Mouse (Mus musculus) c-Kit-positive CD71-negative TER-119-negative erythroid progenitor cells, embryonic 14.5 days (primary cell): ENCODE results near the gene Myh9.
"Not testable (repeated sequence)": the region's sequence is repeated elsewhere in the genome, so short reads cannot be mapped to it uniquely, and the experiment has no call there.

Experiments
- DNase-seq: peaks from one replicate; pipeline ENCODE4 v3.0.0-alpha.2; 2013; ENCODE audit warnings: low read depth

Myh9 gene

GRCm38 (mm10) chr15:77755132-77755531 is 86.8 kb downstream of the Myh9 start:
- DNase-seq = no peak

DNA sequence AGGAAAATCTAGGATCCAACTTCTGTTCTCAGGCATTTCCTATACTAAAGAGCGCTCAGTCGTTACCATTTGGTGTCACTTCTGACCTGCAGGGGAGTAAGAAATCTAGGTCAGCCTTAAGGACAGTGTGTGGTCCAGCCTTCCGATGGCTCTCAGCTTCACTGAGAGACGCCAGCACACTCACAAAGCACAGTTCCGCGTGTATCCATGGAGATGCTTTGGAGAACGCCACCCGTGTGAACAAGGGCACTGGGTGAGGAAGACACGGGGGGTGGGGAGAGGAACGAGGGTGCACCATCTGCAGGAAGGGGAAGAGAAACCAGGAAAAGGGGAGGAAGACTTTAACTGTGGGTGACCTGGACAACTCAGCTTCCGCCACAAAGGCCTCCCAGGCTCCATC is 89.5 kb downstream of the Myh9 start:
- no peak for DNase-seq

DNA sequence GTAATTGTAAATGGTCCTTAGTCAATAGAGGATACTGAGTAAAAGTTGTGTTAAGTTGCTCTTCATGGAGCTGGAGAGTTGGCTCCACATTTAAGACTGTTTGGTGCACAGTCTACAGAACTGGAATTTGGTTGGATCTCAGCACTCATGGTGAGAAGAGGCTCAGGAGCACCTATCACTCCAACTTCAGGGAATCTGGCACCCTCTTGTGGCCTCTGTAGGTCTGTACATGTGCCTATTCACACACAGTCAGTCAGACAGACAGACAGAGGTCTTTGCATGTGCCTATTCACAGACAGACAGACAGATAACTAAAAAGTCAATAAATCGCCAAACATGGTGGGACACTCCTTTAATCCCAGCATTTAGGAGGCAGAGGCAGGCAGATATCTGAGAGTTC is 91.5 kb downstream of the Myh9 start:
- peak; percentile 26 for DNase-seq

GRCm38 (mm10) chr15:77749717-77750116 is 92.3 kb downstream of the Myh9 start:
- DNase-seq = no peak

DNA sequence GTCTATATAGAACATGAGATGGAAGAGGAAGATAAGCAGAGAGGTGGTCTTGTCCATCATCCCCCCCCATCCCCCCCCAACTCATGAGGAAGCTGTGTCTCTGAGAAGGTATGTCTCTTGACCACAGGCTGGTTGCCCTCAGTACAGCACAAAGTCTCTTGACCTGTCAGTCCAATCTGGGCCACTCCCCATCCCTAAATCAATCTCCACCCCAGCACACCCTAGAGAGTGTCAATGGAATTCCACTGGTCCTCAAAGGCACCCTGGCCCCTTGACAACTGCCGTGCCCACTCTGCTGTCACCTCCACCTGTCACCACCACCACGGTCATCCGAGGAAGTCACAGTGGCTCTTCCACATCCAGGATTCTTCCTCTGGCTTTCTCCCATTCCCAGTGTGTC is 93.6 kb downstream of the Myh9 start:
- no peak for DNase-seq

- no peak for DNase-seq
Measured at GRCm38 (mm10) chr15:77746326-77746725, 95.6 kb downstream of the Myh9 start.

- no peak for DNase-seq
Measured at GRCm38 (mm10) chr15:77745081-77745480, 96.9 kb downstream of the Myh9 start.

- no peak for DNase-seq
Measured at GRCm38 (mm10) chr15:77744632-77745031, 97.3 kb downstream of the Myh9 start.

GRCm38 (mm10) chr15:77741556-77741955 is 100.4 kb downstream of the Myh9 start:
- DNase-seq = not testable (repeated sequence)

- no peak for DNase-seq
Measured at GRCm38 (mm10) chr15:77740511-77741297, 101.3 kb downstream of the Myh9 start.

GRCm38 (mm10) chr15:77733903-77734302 is 108.1 kb downstream of the Myh9 start:
- DNase-seq = not testable (repeated sequence)

GRCm38 (mm10) chr15:77733380-77733779 is 108.6 kb downstream of the Myh9 start:
- DNase-seq = not testable (repeated sequence)

- not testable (repeated sequence) for DNase-seq
Measured at GRCm38 (mm10) chr15:77732851-77733250, 109.1 kb downstream of the Myh9 start.

DNA sequence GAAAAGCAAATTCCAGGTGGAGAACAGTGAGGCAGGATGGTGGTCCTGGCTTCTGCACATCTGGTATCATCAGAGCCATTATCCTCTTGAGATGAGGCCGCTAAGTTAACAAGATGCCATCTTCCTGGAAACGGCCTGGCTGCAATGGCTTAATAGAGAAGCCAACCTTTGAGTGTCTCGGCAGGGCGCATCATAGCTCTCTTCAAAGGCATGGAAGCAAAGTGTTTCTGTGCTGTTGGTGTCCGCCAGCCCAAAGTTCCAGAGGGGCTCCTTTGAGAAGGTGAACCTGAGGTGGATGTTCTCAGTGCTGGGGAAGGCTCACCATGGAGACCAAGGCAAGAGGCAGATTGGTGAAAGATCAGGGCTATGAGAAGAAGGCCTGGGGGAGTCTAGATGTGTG is 110.4 kb downstream of the Myh9 start:
- DNase-seq = no peak

DNA sequence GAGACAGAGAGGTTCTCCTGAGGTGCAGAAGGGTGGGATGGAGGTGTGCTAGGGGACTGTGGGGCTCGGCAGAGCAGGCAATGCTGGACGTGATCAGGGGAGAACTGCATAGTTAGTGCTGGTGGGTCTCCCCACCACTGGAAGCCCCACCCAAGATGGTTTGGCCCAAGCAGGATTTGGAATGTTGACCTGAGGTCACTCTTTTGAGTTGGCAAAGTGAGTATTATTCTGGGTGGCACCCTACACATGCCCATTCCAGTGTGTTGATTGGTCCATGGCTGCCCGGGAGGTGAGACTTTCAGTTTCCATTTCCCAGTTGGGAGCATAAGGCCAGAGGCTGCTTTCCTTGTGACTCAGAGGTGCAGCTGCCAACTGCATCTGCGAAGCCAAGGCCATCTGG is 113.2 kb downstream of the Myh9 start, which contains the start of gene Apol9b:
Gene Apol9b, plus strand, starts transcription at position 301 of the 400 bp plus-strand sequence.
- DNase-seq = not testable (repeated sequence)

- not testable (repeated sequence) for DNase-seq
Measured at GRCm38 (mm10) chr15:77727745-77728144, 114.2 kb downstream of the Myh9 start.

GRCm38 (mm10) chr15:77727139-77727538 is 114.8 kb downstream of the Myh9 start:
- DNase-seq = not testable (repeated sequence)

GRCm38 (mm10) chr15:77725393-77726020 is 116.5 kb downstream of the Myh9 start:
- not testable (repeated sequence) for DNase-seq

DNA sequence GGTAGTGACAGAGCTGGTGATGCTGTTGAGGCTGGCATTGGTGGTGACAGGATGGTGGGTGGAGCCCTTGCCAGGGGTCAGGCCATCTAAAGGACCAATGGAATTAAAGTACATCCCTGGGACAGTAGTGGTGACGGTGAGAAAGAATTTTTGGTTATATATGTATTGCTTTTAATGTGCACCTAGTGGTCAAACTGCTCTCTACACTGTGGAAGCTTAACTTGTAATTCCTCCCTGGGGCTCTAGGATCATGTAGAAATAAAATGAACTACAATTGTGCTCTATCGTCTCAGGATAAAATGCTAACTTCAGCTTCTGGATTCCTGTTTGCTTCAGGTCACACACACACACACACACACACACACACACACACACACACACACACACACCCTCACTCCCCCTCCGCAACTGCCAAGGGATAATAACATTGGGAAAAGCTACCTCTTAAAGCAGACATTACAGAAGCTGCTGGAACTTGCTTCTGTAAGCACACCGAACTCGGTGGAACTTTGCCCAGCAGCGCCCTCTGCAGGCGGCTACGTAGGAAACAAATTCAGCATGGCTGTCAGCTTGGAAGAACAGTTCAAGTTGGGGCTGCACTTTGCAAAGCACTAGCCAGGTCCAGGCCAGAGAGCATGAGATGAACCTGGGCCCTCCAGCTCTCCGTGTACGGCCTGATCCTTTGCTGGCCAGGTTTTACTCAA is 117.6 kb downstream of the Myh9 start:
- DNase-seq = not testable (repeated sequence)

GRCm38 (mm10) chr15:77721509-77721908 is 120.5 kb downstream of the Myh9 start:
- DNase-seq = not testable (repeated sequence)

DNA sequence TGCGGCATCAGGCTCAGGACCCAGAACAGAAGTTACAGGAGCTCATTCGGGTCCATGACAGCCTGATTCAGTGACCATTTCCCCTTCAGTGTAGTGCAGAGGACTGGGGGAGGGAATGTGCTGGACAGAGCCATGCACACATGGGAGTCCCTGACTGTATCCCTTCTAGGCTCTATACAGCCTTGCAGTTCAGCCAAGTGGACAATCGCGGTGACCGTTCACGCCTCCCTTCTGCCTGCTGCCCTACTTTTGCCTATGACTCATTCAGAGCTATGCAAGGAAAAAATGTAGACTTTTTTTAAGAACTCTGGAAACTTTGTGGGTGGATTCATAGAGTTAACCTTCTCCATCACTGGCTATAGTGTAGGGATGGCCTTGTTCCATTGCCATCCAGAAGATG is 123.7 kb downstream of the Myh9 start:
- not testable (repeated sequence) for DNase-seq
